Mouse (Mus musculus) heart, postnatal 14 days (tissue): ENCODE data around the gene Gm7971. TPM values are rescaled to one million over a fixed set of nuclear protein-coding genes. Genes with fewer than 3 reads are reported as not detected.
"Not testable (repeated sequence)": the region's sequence is repeated elsewhere in the genome, so short reads cannot be mapped to it uniquely, and the experiment has no call there.

Experiments
- DNase-seq, 2 experiments: peaks; one replicate each; pipeline ENCODE4 v3.0.0; 2021 to 2022
- intact Hi-C: fragments of 180-260 bp; cut with DNase I; formaldehyde crosslinking; loops from one replicate; pipeline ENCODE4 v1.15.1; 2025
- long read RNA-seq, 2 experiments: library from polyadenylated mRNA; stranded (forward); transcript quantifications; one replicate each; pipeline ENCODE4 v2.0.0; 2021
- total RNA-seq, 2 experiments: library from RNA; stranded (reverse); gene quantifications; 2 replicates each; pipeline ENCODE4 v1.2.3; 2021

The Gm7971 gene
- not detected for total RNA-seq
- long read RNA-seq, experiment 1: 0 reads
- long read RNA-seq, experiment 2: 0 reads

- DNase-seq, intact Hi-C loops: not testable (repeated sequence)
Measured at GRCm38 (mm10) chr5:95594775-95595174, at the start of gene Gm7971. Gm7971 (minus strand) TSS chr5:95594875.

Other genes starting within 250 kb of the Gm7971 start
- not detected for gene D5Ertd577e, start 138.1 kb downstream of the Gm7971 start, total RNA-seq
- not detected for gene Gm3286, start 84.1 kb downstream of the Gm7971 start, total RNA-seq
- gene Gm7978, start 141.3 kb upstream of the Gm7971 start, total RNA-seq: not detected
- not detected for gene Gm7982, start 147.1 kb upstream of the Gm7971 start, total RNA-seq
- gene E330014E10Rik, start 181.1 kb upstream of the Gm7971 start, total RNA-seq: not detected